Mouse (Mus musculus) lung, postnatal 14 days (tissue): ENCODE results near the gene C1qtnf1.
"Not testable (repeated sequence)": the region's sequence is repeated elsewhere in the genome, so short reads cannot be mapped to it uniquely, and the experiment has no call there.

Experiments
- DNase-seq: peaks from one replicate; pipeline ENCODE4 v3.0.0; 2021

Gene C1qtnf1

DNA sequence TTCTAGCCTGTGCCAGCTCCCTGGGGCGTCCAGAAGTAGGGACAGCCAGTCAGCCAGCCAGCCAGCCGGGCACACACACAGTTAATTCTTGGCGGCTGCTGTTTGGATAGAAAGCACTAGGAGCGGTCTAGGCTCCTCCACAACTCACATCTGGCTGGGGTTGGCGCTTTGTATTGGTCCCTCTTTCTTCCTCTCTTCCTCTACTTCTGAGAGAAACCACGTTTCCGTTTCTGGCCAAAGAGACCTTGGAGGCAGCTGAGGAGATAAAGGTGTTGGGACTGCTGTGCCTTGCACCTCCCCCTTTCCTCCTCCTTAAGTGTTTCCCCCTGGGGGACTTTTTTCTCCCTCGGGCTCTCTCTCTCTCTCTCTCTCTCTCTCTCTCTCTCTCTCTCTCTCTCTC is at the start of gene C1qtnf1:
Gene C1qtnf1 (plus strand): TSS at position 218 of the 400 bp plus-strand sequence.
- DNase-seq = no peak

DNA sequence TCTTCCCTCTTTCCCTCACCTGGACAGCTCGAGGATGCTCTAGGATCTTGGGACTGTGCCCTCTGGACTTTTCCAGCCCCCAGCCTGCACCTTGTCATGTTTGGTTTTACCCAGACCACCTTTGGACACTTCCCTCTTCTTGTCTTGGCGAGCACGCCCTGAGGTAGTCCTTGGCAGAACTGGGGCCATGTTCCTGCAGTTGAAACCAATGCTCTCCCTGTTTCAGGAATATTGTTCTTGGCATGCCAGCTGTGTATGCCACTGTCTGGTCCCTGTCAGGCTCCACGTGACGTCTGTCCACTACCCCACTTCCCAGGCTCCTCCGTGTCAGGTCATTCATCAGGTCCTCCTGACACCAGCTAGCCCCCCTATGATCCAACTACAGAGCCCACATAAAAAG is 49.3 kb upstream of the C1qtnf1 start:
- DNase-seq = no peak

DNA sequence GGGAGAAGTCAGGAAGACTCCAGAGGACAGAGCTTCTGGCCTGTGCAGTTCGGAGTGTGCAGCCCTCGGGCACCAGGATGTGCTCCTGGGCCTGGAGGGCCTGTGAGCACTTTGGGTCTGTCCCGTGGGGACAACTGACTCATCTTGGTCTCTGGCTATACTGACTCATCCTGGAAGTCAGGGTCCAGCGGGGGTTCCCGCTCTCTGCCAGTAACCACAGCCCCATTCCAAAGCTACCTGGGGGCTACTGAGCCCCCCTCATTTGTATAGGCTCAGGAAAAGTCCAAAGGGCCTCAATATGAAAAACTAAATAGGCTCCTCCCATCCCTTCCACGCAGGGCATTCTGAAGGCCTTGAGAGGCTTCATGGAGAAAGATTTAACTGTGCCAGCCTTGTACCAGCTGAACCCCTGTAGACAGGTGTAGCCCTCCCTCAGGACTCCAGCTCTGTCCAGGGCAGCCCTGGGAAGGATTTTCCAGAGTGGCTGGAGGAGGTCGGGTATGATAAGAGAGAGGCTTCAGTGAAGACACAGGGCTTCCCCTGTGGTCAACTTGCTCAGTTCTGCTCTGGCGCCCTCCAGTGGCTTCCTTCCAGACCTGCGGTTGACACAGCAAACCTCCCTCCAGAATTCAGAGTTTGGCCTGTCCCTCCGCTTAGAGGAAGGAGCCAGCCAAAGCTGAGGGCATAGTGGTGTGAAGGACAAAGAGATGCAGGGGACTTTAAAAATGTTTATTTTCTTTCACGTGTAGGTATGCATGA is 48.6 kb upstream of the C1qtnf1 start:
- peak; percentile 94 for DNase-seq

DNA sequence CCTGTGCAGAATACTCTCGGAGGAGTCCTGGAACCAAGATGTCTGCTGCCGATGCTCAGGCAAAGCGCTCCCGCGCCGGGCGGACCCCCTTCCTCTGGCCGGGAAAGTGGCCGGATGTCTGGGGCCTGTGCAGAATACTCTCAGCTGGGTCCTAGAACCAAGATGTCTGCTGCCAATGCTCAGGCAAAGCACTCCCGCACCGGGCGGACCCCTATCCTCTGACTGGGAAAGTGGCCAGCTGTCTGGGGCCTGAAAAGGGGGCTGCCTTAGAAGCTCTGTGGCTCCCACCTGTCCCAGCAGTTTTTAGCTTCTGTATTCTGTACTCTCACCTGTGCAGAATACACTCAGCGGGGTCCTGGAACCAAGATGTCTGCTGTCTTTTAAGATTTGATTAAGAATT is 40.2 kb upstream of the C1qtnf1 start:
- DNase-seq = not testable (repeated sequence)

DNA sequence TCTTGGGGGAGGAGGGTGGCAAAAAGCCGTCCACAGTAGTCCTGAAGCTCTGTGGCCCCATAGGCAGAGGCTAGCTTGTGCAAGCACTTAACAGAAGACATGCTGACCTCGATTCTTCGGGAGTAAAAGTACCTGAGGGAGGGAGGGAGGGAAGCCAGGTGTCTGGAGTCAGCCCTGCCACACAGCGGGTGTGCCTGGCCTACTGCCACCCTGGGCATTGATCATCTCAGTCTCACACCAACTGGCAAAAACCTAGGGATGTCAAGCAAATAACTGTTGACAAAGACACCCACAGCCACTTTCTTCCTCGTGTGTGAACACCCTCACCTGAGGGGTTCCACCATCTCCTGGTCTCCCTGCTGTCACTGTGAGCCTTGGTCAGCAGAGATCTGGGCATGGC is 34.0 kb upstream of the C1qtnf1 start:
- DNase-seq = no peak

DNA sequence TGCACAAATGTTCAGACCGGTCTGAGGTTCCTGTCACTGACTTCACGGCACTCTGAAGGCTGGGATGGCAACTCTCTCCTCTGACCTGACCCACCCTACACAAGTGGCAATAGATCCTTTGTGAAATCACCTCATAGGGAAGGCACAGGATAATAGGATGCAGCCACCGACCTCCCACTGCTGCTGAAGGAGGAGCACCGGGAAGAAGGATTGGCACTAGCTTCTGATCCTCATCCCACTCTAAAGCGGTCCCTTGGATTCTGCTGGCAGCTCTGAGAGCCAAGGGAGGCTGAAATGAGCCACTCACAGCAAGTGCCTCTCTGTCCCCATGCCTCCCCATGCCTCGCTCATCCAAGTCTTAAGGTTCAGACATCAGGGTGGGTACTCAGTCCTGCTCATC is 33.5 kb upstream of the C1qtnf1 start:
- no peak for DNase-seq

DNA sequence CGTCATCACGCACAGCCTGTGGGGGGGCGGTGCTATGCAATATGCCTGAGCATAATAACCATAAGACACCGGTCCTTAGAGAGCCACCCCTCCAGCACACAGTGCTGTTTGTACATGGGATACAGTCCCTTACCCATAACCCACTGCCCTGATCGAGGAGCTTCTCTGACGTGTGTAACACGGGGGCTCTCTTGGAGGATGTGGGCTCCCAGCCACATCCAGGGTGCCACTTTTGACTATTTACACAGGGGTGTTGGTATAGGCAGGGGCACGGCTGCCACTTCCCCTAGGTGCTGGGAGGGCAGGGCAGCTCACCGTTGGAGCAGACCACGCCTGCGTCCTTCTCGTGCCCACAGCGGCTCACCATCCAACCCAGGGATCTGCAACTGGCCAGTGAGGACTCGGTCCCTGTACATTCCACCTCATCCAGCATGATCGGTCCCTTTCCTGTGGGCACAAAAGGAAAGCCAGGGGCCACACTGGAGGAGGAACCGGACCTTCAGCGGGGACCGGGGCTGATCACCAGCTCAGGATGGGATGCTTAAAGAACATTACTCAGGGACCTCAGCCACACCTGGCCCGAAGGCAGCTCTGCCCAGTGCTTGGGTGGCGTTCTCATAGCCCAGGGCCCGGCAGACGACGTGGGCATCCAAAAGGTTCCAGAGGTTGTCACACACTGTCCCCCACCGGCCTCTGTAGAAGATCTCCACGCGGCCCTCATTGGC is 30.0 kb upstream of the C1qtnf1 start:
- DNase-seq = no peak

DNA sequence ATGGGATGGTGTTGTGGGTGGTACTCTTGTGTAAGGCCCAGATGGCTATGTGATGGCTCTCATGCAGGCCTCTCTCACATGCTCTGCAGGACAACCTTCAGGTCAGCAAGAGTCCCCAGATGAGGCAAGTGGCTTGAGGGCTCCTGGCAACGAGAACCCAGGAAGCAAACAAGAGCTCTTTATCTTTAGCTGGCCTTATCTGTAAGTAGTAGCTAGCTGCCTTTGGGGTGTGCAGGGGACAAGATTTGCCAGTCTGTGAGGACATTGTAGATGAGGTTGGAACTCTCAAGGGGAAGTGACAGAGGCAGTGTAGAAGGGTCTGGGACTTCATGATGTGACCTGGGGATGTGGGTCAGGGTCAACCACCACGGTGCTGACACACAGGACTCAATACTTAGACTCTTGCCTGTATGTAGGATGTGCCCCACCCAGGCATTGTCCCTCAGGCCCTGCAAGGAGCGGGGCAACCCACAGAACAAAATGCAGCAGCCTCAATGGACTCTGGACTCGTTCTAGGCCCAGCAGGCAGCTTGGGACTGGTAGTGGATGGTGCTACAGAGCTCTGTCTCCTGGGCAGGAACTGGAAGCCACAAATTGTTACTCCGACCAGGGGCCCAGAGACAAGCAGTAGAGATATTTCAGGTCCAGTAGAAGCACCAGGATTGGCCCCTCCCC is 28.0 kb upstream of the C1qtnf1 start:
- no peak for DNase-seq

DNA sequence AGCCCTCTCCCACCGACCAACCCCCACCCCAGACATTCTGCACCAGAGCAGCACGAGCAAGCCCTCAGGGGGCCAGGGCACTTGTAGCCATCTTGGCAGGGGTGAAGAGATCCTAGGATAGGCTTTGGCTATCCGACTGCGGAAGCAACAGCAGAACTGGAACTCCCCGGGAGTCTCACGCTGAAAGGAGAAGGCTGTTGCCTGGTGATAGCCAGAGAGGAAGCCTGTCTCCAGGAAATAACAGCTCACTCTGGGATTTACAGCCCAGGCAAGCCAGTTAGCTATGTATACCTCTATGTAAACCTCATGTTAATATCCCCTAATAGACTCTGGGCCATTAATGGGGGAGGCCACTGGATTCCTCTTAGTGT is 27.5 kb upstream of the C1qtnf1 start:
- no peak for DNase-seq

DNA sequence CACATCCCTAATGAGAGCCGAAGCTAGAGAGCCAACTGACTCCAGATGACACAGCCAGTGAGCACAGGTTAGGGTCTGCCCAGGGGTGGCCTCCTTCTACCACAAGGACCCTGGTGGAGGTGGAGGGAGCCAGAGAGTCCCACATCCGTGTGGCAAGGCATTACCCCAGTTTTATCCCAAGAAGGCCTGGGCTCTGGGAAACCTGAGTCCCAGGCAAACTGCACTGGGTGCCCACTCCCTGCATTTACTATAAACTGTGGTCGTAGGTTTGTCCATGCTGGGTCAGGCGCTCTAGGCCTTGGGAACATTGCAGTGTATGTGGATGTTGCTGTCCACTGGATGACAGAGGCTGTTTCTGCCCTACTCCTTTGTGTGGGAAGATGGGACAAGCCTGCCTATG is 26.8 kb upstream of the C1qtnf1 start:
- no peak for DNase-seq

DNA sequence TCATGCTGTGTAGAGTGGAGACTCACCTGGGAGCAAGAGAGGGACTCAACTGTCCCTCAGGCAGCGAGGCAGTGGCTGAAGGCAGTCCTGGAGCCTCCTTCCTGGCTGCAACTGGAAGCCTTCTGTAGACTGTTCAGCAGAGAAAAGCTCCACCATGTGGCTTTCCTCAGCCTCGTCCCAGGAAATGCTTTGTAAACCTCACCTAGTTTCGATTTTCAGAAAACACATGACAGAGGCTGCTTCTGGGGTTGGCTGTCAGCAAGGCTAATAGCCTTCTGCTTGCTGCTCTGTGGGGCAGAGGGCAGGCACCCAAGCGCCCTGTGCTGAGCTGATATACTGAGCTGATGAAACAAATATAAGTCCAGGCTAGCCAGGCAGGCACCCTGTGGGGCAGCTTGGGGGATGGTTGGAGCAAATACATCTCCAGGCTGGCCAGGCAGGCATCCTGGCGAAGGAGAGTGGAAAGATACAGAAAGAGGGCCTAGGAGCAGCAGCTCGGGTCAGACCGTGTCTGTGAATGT is 26.2 kb upstream of the C1qtnf1 start, which contains the start of gene Lgals3bp:
Gene Lgals3bp (minus strand): TSS at position 333 of the 521 bp plus-strand sequence.
- DNase-seq = peak; percentile 62

DNA sequence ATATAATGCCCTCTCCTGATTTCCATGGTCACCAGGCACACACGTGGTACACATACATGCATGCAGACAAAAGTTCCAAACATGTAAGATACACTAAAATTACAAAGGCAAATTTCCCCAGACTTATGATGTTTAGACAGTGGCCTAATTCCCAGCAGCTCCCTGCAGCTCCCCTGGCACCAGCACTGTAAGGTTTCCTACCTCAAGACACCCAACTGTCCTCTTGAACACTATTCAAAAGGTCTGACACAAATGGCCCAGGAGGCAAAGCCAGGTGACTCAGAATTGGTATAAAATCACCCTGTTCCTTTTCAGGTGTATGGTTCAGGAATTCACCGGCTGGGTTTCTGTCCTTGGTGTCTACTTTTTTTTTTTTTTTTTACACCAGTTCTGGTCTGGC is 24.8 kb upstream of the C1qtnf1 start:
- DNase-seq = no peak

DNA sequence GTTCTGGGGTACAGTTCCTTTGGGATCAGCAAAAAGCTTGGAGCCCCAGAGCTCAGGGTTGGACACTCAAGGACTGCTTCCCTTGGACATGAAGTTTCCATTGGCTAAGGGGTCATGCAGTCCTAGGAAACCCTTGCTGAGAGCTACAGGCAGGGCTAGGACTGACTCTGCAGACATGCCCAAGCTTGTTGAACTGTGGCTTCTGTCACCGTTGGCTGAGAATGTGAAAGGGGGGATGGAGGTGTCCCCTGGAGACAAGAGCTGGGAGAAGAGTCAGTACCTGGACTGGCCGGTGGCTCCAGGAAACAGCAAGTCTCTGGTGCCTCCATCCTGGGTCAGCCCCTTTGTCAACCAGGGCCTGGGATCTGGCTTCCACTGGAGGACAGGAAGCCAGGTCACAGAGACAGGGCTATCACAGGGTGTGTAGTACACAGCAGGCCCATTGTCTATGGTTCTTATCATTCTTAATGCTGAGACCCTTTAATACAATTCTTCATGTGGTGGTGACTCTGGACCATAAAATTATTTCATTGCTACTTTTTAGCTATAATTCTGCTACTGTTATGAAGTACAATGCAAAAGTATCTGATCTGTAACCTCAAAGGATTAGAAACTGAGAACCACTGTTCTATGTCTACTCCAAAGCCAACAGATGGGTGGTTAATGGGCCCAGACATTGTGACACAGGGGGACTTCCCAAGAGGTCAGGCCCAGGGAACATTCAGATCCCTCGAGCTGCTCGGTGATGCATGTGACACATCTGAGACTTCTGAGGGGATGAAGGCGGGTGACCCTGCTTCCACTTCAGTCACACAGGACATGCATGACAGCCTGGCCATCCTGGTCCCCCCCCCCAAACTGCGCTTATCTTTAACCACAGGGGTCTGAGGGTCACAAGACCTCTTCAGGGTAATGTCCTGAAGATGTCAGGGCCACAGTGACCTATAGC is 23.8 kb upstream of the C1qtnf1 start:
- no peak for DNase-seq

DNA sequence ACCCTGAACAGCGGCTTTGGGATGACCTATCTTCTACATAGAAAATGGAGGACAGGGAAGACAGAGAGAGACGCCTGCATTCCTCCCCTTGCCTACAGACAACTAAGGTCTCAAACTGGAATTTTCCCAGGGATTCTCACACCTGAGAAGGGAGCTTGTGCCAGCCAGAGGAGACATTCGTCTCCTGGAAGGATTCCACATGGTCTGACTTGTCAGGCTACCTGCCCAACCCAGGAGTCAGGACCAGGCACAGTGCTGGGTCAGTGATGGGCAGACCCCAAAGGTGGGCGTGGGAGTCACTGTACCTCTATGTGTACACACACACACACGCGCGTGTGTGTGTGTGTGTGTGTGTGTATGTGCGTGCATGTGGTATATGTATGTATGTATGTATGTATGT is 22.7 kb upstream of the C1qtnf1 start:
- no peak for DNase-seq

DNA sequence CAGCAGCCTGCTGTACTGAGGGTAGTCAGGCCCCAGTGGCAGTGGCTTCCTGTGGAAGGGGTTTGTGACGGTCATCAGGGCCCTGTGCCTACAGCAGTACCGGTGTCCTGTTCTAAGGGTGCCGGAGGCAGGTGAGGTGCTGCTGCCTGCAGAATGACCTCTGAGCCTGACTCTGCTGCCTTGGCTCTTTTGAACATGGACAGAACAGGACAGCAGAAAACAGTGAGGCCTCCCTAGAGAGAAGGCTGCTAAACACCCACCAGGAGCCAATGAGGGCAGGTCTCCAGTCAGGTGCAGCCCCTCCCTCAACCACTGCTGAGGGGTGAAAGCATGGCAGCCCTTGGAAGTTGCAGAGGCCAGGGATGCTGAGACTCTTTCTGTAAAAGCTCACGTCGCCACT is 21.5 kb upstream of the C1qtnf1 start:
- DNase-seq = no peak

DNA sequence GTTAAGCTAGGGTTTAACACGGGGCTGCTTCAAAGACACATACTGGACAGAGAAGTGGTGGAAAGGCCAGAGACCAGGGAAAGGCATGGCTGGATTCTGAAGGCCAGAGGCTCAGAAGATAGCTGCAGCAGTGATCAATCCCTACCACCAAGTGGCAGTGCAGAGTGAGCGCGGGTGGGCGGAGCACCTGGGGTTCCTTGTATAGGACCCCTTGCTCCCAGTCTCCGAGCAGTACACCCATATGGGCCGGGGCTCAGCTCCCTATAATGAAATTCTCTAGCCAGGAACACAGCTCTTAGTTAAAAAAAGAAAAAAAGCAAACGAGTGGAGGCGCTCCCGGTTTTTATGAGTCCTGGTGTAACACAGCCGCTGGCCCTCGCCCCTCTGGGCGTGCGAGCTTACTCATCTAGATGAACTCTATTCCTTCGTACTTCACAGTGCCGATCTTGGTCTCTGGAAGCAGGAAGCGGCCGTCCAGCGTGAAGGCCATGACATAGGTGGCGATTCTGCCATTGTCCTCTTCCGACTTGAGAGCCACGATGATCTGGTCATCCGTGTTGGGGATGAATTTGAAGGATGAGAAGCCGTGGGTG is 20.6 kb upstream of the C1qtnf1 start:
- DNase-seq = peak; percentile 64

DNA sequence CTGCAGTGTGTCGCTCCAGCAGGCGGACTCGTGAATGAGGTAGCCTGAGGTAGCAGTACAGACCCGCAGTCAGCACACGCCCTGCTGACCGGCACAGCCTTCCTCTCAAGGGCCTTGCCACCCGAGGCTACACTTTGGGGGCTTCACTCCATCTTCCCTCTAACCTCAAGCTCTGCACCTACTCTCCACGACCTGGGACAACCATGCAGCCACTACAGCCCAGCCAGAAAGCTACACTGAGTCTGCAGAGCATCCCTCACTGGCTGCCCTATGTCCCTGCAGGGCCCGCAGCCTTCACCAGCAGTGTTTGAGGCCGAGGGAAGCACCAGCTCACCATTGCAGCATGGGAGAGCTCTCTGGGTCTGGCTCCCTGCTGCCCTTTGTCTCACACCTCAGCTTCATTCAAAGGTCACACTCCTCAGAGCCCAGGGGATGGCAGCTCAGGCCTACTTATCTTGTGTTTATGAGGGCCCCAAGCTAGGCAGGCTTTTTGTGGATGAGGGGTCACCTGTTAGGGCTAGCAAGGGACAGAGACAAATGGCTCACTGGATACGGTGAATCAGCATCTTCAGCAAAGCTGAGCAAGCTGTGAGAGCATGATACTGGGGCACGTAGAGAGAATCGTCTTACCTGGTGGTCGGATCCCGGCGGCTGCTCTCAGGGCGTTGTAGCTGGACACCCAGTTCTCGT is 19.8 kb upstream of the C1qtnf1 start:
- DNase-seq = no peak

DNA sequence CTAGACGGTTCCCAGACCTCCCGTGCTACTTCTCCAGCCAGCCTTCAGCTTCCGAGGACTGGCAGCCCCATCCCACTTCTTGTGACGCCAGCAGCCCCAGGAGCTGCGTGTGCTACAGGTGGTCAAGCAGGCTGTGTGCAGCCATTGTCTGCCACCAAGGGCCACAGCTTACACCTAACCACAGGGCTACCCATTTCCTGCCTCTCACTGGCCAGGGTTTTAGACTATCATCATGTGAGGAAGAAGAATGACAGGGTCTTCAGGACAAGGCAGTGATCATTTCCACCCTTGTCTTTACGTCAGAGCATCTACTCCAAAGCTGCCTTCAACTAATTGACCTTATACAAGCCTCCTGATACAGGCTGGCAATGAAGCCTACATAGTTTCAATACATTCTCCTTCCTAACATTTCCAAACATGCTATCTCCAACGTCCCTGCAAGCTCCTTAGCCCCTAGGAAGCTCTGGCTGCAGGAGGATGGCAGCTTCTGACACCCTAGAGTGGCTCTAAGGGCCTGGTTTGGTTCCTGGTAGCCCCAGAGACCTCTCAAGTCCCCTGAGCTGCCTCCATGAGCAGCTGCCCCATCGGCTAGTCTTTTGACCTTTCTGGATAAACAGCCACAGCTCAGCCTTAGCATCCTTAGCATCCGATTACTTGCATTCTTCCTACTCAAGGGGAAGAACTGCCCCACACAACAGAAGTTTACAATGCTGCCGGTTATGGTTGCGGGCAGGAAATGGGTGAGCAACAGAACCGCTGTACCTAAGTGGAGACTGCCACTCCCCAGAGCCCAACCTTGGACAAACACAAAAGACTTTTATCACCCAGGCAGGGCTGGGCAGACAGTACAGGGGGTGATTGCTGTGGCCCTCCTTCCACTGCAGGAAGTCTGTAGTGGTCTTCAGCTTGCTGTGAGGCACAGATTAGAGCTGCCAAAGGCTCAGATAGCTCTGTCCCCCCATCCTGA is 18.6 kb upstream of the C1qtnf1 start:
- DNase-seq = no peak

DNA sequence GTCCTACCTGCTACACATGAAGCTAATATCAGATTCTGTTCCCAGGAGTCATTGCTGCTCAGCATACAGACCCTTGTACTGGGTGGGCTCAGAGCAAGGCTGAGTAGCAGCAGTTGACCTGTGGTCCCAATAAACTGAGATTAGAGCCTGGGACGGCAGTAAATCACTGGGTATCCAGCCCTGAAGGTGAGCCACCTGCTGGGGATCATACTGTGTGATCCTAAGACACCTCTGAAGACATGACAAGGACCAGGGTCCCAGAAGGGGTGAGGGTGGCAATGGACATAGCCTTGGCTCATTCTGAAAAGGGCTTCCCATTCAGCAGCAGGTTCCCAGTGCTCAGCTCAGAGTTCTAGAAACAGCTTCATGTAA is 17.9 kb upstream of the C1qtnf1 start:
- no peak for DNase-seq

DNA sequence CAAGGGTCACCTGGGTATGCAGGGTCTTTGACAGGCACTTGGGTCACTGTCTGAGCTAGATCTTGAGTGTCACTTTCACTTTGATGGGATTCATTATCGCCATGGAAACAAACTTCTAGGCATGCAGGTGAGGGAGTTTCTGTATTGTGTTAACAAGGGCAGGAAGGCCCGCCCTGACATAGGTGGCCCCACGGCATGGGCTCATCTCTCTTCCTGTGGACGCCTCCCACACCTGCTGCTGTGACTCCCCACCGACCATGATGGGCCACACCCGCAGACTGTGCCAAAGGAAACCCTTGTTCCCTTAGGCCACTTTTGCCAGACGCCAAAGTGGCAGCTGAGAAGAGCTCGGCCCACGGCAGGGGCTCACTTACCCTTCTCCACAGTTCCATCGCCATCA is 17.5 kb upstream of the C1qtnf1 start:
- DNase-seq = no peak
